Mouse (Mus musculus): ENCODE data around the gene Phkg2. TPM values are rescaled to one million over a fixed set of nuclear protein-coding genes. Genes with fewer than 3 reads are reported as not detected.
"Not testable (repeated sequence)": the region's sequence is repeated elsewhere in the genome, so short reads cannot be mapped to it uniquely, and the experiment has no call there.

Phkg2 gene
- polyA plus RNA-seq, 3 experiments from 2014 or later = 75.0 to 116 (median 93.2) TPM

GRCm38 (mm10) chr7:127604256-127604655, 31.1 kb downstream of the Phkg2 start:
- ATAC-seq = no peak

- no peak for ATAC-seq
Observed at GRCm38 (mm10) chr7:127607150-127607549, 34.0 kb downstream of the Phkg2 start.

- ATAC-seq = no peak
Observed at GRCm38 (mm10) chr7:127611011-127611410, 37.9 kb downstream of the Phkg2 start.

DNA sequence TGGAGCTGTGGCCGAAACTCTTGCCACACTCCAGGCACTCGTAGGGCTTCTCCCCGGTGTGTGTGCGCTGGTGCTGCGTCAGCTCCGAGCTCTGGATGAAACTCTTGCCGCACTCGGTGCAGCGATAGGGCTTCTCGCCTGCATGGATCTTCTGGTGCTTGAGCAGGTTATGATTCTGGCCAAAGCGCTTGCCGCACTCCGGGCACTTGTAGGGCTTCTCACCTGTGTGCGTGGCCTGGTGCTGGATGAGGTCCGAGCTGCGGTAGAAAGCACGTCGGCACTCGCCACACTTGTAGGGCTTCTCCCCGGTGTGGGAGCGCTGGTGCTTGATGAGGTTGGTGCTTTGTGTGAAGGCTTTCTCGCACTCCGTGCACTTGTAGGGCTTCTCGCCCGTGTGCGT, 38.4 kb downstream of the Phkg2 start:
- ATAC-seq = no peak

- no peak for ATAC-seq
Observed at GRCm38 (mm10) chr7:127613501-127613900, 40.4 kb downstream of the Phkg2 start.

DNA sequence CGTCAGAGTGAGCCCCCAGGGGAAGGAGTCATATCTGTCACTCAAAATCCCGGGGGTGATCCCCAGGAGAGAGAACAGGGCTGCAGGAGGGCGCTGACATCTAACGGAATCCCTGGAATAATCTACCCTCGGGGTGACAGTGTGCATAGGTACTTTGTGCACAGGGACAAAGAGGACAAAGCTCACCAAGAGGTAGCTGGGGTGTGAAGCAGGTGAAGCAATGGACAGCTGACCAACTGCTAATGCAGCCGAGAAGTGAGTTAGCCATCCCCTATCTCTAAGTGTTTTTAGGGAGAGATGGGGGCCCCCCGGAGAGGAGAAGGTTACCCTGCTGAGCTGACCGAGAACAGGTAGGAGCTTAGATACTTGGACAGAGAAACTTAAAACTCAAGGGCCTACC, 41.0 kb downstream of the Phkg2 start:
- no peak for ATAC-seq

GRCm38 (mm10) chr7:127614511-127614890, 41.4 kb downstream of the Phkg2 start:
- ATAC-seq = no peak

- no peak for ATAC-seq
Observed at GRCm38 (mm10) chr7:127614891-127615843, 42.0 kb downstream of the Phkg2 start, which contains the start of gene Zfp629. Gene Zfp629, minus strand, starts transcription at chr7:127615797.

DNA sequence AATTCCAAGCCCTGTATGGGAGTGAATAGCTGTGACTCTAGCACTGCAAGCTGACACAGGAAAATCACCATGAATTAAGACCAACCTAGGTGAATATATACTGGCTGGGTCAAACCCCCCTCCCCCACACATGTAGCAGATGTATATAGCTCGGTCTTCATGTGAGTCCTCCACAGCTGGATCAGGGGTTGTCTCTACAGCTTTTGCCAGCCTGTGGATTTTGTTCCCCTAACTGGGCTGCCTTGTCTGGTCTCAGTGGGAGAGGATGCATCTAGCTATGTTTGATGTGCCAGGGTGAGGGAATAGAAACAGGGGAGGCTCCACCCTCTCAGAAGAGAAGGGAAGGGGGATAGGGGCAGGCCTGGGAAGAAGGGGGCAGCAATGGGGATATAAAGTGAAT, 43.2 kb downstream of the Phkg2 start:
- ATAC-seq = no peak

GRCm38 (mm10) chr7:127616881-127617280, 43.7 kb downstream of the Phkg2 start:
- no peak for ATAC-seq

DNA sequence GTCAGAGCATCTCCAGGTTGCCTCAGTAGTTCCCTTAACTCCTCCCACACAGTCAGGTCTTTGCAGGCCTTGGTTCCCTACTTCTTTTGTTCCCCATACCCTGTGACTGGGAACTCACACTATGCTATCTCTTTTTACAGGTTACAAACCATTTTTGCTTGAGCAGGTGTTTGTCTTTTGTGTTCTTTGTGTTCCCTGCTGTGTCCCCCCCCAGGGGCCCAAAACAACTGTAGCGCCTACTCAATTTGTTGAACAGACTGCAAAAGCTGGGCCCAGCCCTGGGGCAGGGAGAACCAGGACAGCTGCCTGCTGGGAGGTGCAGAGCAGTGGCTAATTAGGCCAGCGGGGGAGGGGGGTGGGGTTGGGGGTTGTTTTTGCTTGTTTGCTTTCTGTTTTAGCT, 44.8 kb downstream of the Phkg2 start:
- ATAC-seq = no peak

DNA sequence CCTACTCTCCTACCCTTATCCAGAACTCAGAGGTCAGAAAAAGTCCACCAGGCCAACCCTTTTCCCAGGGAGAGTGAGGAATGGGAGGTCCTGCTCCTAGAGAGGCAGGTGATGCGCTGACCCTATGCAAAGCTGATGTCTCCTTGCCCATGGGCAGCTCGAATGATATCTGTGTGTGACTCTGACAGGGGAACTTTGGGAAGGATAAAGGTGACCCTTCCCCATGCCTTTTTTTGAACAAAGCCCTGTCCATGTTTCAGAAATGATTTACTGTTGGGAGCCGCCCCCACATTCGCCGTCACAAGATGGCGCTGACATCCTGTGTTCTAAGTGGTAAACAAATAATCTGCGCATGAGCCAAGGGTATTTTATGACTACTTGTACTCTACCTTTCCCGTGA, 45.3 kb downstream of the Phkg2 start:
- ATAC-seq = not testable (repeated sequence)

GRCm38 (mm10) chr7:127626039-127626438, 52.9 kb downstream of the Phkg2 start:
- no peak for ATAC-seq

DNA sequence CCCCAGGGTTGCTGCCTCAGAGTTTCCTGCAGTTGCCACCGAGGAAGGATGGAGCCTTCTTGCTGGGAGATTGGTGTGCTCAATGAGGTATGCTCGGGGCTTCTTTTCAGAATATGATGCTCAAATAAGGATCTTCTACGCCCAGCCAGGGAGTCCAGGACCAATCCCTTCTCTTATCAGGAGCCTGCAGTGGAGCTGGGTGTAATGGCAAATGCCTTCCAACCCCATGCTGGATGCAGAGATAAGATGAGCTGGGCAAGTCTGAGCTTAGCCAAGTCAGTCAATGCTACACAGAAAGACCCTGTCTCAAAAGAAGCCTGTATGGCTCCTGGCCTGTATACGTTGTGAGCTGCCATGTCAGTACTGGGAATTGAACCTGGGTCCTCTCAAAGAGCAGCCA, 53.3 kb downstream of the Phkg2 start:
- ATAC-seq = no peak

DNA sequence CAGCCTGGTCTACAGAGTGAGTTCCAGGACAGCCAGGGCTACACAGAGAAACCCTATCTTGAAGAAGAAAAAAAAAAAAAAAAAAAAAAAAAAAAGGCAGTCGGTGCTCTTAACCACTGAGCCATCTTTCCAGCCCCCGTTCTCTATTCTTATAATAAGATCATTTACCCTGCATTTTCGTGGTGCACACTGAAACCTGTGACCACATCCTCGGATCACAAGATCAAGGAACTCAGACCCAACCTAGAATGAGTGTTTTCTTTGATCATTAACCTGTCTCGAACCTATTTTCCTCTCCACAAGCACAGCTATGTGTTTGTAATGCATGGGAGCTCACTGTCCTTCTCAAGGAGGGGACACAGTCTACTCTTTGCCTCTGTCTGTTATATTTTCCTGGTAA, 55.5 kb downstream of the Phkg2 start:
- ATAC-seq = peak; percentile 97

DNA sequence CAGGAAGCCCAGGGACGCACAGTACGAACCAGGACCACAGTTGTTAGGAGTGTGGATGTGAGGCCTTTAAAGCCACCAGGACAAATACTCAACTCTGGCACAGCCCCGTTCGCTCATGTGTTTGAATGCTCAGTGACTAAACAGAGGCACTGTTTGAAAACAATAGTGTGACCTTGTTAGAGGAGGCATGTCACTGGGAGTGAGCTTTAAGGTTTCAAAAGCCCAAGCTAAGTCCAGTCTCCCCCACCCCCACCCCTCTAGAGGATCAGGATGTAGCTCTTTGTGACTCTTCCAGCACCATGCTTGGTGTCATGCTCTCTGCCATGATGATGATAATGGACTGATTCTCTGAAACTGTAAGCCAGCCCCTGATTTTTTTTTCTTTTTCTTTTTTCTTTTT, 58.3 kb downstream of the Phkg2 start:
- no peak for ATAC-seq

Other genes with a start within 250 kb of the Phkg2 start
- under 1 TPM in 1 of 3 experiments, not detected in 2; 0.28 TPM for gene Zfp768, start 227.8 kb upstream of the Phkg2 start, polyA plus RNA-seq (2017; shearing (Covaris generic))
- 10 to 100 TPM in 2 of 3 experiments, 1 to 10 TPM in 1; 9.9 to 11.0 (median 10.6) TPM for gene Zfp747, start 197.3 kb upstream of the Phkg2 start, polyA plus RNA-seq (2017; shearing (Covaris generic))
- 1 to 10 TPM; 4.8 to 8.8 (median 6.5) TPM for gene 9130019O22Rik, start 186.2 kb upstream of the Phkg2 start, polyA plus RNA-seq (2017; shearing (Covaris generic))
- gene E430018J23Rik, start 179.7 kb upstream of the Phkg2 start, polyA plus RNA-seq (2017; shearing (Covaris generic)) = 1 to 10 TPM; 4.0 to 7.8 (median 5.4) TPM
- gene Zfp764, start 166.5 kb upstream of the Phkg2 start, polyA plus RNA-seq (2017; shearing (Covaris generic)) = 1 to 10 TPM; 3.6 to 7.5 (median 6.1) TPM
- 10 to 100 TPM; 15.5 to 20.4 (median 16.4) TPM for gene Zfp688, start 151.3 kb upstream of the Phkg2 start, polyA plus RNA-seq (2017; shearing (Covaris generic))
- gene Zfp689, start 124.2 kb upstream of the Phkg2 start, polyA plus RNA-seq (2017; shearing (Covaris generic)) = 1 to 10 TPM; 4.3 to 5.0 (median 4.7) TPM
- gene Prr14, start 113.7 kb upstream of the Phkg2 start, polyA plus RNA-seq (2017; shearing (Covaris generic)) = 100 to 1,000 TPM; 151 to 194 (median 184) TPM
- 10 to 100 TPM; 17.7 to 30.0 (median 19.5) TPM for gene Fbrs, start 94.1 kb upstream of the Phkg2 start, polyA plus RNA-seq (2017; shearing (Covaris generic))
- gene Srcap, start 61.4 kb upstream of the Phkg2 start, polyA plus RNA-seq (2017; shearing (Covaris generic)) = 10 to 100 TPM in 1 of 3 experiments, 1 to 10 TPM in 2; 6.2 to 19.0 (median 9.0) TPM
- gene Gm42715, start 53.8 kb upstream of the Phkg2 start, polyA plus RNA-seq (2017; shearing (Covaris generic)) = 10 to 100 TPM; 22.6 to 29.7 (median 25.3) TPM
- gene Tmem265, start 11.9 kb upstream of the Phkg2 start, polyA plus RNA-seq (2017; shearing (Covaris generic)) = 10 to 100 TPM; 30.0 to 46.0 (median 34.3) TPM
- 1 to 10 TPM in 1 of 3 experiments, under 1 TPM in 2; 0.21 to 1.3 (median 0.72) TPM for gene Ccdc189, start 15.3 kb downstream of the Phkg2 start, polyA plus RNA-seq (2017; shearing (Covaris generic))
- gene Rnf40, start 15.4 kb downstream of the Phkg2 start, polyA plus RNA-seq (2017; shearing (Covaris generic)) = 10 to 100 TPM; 24.0 to 30.6 (median 29.7) TPM
- under 1 TPM in 2 of 3 experiments, not detected in 1; 0.74 to 0.92 TPM for gene Zfp629, start 42.5 kb downstream of the Phkg2 start, polyA plus RNA-seq (2017; shearing (Covaris generic))
- gene Bcl7c, start 135.6 kb downstream of the Phkg2 start, polyA plus RNA-seq (2017; shearing (Covaris generic)) = 10 to 100 TPM in 1 of 3 experiments, 1 to 10 TPM in 2; 3.2 to 10.9 (median 4.9) TPM
- gene Ctf1, start 139.4 kb downstream of the Phkg2 start, polyA plus RNA-seq (2017; shearing (Covaris generic)) = not detected
- not detected for gene Ctf2, start 158.8 kb downstream of the Phkg2 start, polyA plus RNA-seq (2017; shearing (Covaris generic))
- gene Fbxl19, start 171.2 kb downstream of the Phkg2 start, polyA plus RNA-seq (2017; shearing (Covaris generic)) = under 1 TPM; 0.31 to 0.87 (median 0.84) TPM
- gene Orai3, start 196.5 kb downstream of the Phkg2 start, polyA plus RNA-seq (2017; shearing (Covaris generic)) = 10 to 100 TPM; 11.3 to 14.3 (median 14.2) TPM
- gene Setd1a, start 203.3 kb downstream of the Phkg2 start, polyA plus RNA-seq (2017; shearing (Covaris generic)) = 1 to 10 TPM; 3.9 to 7.9 (median 6.8) TPM
- gene Gm49388, start 212.3 kb downstream of the Phkg2 start, polyA plus RNA-seq (2017; shearing (Covaris generic)) = not detected
- gene Hsd3b7, start 227.3 kb downstream of the Phkg2 start, polyA plus RNA-seq (2017; shearing (Covaris generic)) = 1 to 10 TPM; 3.6 to 5.5 (median 5.2) TPM

Measured in inflammation-experienced regulatory T-cells, adult 6 months (primary cell).